Mouse (Mus musculus): ENCODE results near the gene Ear6. TPM values are rescaled to one million over a fixed set of nuclear protein-coding genes. Genes with fewer than 3 reads are reported as not detected.
"Not testable (repeated sequence)": the region's sequence is repeated elsewhere in the genome, so short reads cannot be mapped to it uniquely, and the experiment has no call there.

Ear6 gene
- not detected in 2 replicates for polyA plus RNA-seq (2014; fragmentation: Nextera tagmentation; extraction: Ambion mirVana)

- Histone ChIP-seq H3K36me3 (ENCODE audit: control insufficient read depth, insufficient read depth, low read length) (no peaks in the 10 kb centered on the region), H3K4me3 (ENCODE audit: low read depth, low read length) (no peak within 1 kb of the TSS), H3K4me2 (replicated peaks; ENCODE audit: low read depth, low read length) (no peak within 1 kb of the TSS), H3K9ac (replicated peaks; ENCODE audit: low read depth, low read length) (no peak within 1 kb of the TSS), H3K4me1 (ENCODE audit: control insufficient read depth, insufficient read depth, low read length) (no peaks in the 10 kb centered on the region), H3K9me3 (ENCODE audit: control insufficient read depth, low read depth, low read length) (no peaks in the 10 kb centered on the region), H3K27ac (ENCODE audit: low read length) (no peak within 1 kb of the TSS), H3K27me3 (ENCODE audit: control insufficient read depth, insufficient read depth, low read length) (no peaks in the 10 kb centered on the region)
- ATAC-seq (ENCODE audit: insufficient number of reproducible peaks, insufficient read depth, low FRiP score, low read depth), result no peak
These were observed at the start of gene Ear6 for GRCm38 (mm10) chr14:51853399-51853798. Gene Ear6, plus strand, starts transcription at chr14:51853699.

DNA sequence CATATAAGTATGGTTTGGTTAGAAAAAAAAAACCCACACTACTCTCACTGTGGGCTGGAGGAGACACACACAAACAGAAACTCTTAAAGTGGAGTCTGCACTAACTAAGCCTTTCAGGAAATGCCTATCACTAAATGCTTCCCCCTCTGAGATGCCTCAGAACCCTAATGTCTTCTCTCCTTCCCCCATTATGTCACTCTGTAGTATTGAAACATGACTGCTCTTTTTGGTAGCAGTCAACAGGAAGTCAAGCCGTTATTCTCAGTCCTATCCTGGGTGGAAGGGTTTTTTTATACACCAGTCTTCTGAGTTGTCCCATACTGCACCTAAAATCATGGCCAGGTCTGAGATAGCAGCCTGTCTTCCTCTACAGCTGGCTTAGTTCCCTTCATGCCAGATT, 26.9 kb upstream of the Ear6 start:
- ATAC-seq (ENCODE audit: insufficient number of reproducible peaks, insufficient read depth, low FRiP score, low read depth), result no peak
- Histone ChIP-seq H3K4me2 (replicated peaks; ENCODE audit: low read depth, low read length) (no peak overlapping the region), H3K27me3 (ENCODE audit: control insufficient read depth, insufficient read depth, low read length) (no peaks in the 10 kb centered on the region), H3K4me3 (ENCODE audit: low read depth, low read length) (no peak overlapping the region), H3K36me3 (ENCODE audit: control insufficient read depth, insufficient read depth, low read length) (no peaks in the 10 kb centered on the region), H3K9ac (replicated peaks; ENCODE audit: low read depth, low read length) (no peak overlapping the region), H3K27ac (ENCODE audit: low read length) (no peak overlapping the region), H3K4me1 (ENCODE audit: control insufficient read depth, insufficient read depth, low read length) (no peaks in the 10 kb centered on the region), H3K9me3 (ENCODE audit: control insufficient read depth, low read depth, low read length) (no peaks in the 10 kb centered on the region)
- WGBS, result 63% methylated on average over 1 of the region's 1 CpGs

GRCm38 (mm10) chr14:51827842-51828241, 25.7 kb upstream of the Ear6 start:
- WGBS, result 31% methylated on average over 5 of the region's 5 CpGs
- H3K27me3 ChIP-seq (ENCODE audit: control insufficient read depth, insufficient read depth, low read length); H3K36me3 ChIP-seq (ENCODE audit: control insufficient read depth, insufficient read depth, low read length); H3K4me2 ChIP-seq (replicated peaks; ENCODE audit: low read depth, low read length); H3K27ac ChIP-seq (ENCODE audit: low read length); H3K4me3 ChIP-seq (ENCODE audit: low read depth, low read length); H3K9ac ChIP-seq (replicated peaks; ENCODE audit: low read depth, low read length); H3K9me3 ChIP-seq (ENCODE audit: control insufficient read depth, low read depth, low read length); ATAC-seq (ENCODE audit: insufficient number of reproducible peaks, insufficient read depth, low FRiP score, low read depth); H3K4me1 ChIP-seq (ENCODE audit: control insufficient read depth, insufficient read depth, low read length): not testable (repeated sequence)

GRCm38 (mm10) chr14:51829188-51829587, 24.3 kb upstream of the Ear6 start:
- H3K4me2 ChIP-seq (replicated peaks; ENCODE audit: low read depth, low read length), result no peak overlapping the region
- WGBS, result 78% methylated on average over 6 of the region's 6 CpGs
- no peak for ATAC-seq (ENCODE audit: insufficient number of reproducible peaks, insufficient read depth, low FRiP score, low read depth)

DNA sequence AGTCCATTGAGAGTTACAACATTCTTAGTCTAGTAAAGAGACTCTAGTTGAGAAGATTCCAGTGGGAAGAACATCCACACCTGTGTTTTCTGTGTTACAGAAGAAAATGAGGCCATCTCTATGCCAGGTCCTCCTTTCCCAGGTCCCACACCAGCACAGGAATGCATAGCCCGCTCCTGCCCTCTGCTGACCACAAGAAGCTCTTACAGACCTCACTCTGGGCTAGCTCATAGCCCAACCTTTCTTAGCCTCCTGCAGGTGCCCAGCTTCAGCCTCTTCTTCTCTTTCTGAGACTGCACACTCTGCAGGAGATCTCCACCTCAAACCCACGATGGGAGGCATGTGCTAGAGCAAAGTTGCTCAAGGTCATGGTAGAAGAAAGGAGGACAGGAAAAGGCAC, 15.0 kb upstream of the Ear6 start:
- ATAC-seq (ENCODE audit: insufficient number of reproducible peaks, insufficient read depth, low FRiP score, low read depth); H3K27me3 ChIP-seq (ENCODE audit: control insufficient read depth, insufficient read depth, low read length); H3K4me1 ChIP-seq (ENCODE audit: control insufficient read depth, insufficient read depth, low read length); H3K36me3 ChIP-seq (ENCODE audit: control insufficient read depth, insufficient read depth, low read length); H3K27ac ChIP-seq (ENCODE audit: low read length); H3K4me3 ChIP-seq (ENCODE audit: low read depth, low read length); H3K4me2 ChIP-seq (replicated peaks; ENCODE audit: low read depth, low read length); H3K9me3 ChIP-seq (ENCODE audit: control insufficient read depth, low read depth, low read length); H3K9ac ChIP-seq (replicated peaks; ENCODE audit: low read depth, low read length): not testable (repeated sequence)
- WGBS, result 34% methylated on average over 2 of the region's 2 CpGs

More at GRCm38 (mm10) chr14:51829188-51829587, 24.3 kb upstream of the Ear6 start:
- H3K27ac ChIP-seq (ENCODE audit: low read length), result no peak overlapping the region
- H3K4me3 ChIP-seq (ENCODE audit: low read depth, low read length), result no peak overlapping the region
- no peaks in the 10 kb centered on the region for H3K36me3 ChIP-seq (ENCODE audit: control insufficient read depth, insufficient read depth, low read length)
- no peaks in the 10 kb centered on the region for H3K4me1 ChIP-seq (ENCODE audit: control insufficient read depth, insufficient read depth, low read length)
- no peak overlapping the region for H3K9ac ChIP-seq (replicated peaks; ENCODE audit: low read depth, low read length)
- H3K9me3 ChIP-seq (ENCODE audit: control insufficient read depth, low read depth, low read length), result no peaks in the 10 kb centered on the region
- no peaks in the 10 kb centered on the region for H3K27me3 ChIP-seq (ENCODE audit: control insufficient read depth, insufficient read depth, low read length)

DNA sequence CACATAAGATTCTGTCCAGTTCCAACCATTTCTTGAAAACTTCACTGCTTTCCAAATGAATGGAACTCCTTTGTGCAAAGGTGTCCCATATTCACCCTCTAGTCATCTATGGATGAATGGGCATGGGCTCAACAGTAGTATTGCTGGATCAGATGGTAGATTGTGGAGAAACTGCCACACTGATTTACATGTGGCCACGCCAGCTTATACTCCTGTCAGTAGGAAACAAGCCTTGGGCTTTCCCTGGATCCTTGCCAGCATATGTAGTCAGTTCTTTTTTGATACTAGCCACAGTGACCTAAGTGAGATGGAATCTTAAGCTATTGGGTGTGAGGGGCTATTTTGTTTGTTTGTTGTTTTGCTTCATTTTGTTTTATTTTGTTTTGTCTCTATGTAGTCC, 11.2 kb upstream of the Ear6 start:
- H3K27ac ChIP-seq (ENCODE audit: low read length), result no peak overlapping the region
- H3K4me1 ChIP-seq (ENCODE audit: control insufficient read depth, insufficient read depth, low read length), result no peaks in the 10 kb centered on the region
- no peak for ATAC-seq (ENCODE audit: insufficient number of reproducible peaks, insufficient read depth, low FRiP score, low read depth)
- whole genome bisulfite sequencing, result 72% methylated on average over 1 of the region's 1 CpGs
- no peaks in the 10 kb centered on the region for H3K27me3 ChIP-seq (ENCODE audit: control insufficient read depth, insufficient read depth, low read length)
- H3K9ac ChIP-seq (replicated peaks; ENCODE audit: low read depth, low read length), result no peak overlapping the region
- no peak overlapping the region for H3K4me2 ChIP-seq (replicated peaks; ENCODE audit: low read depth, low read length)
- H3K36me3 ChIP-seq (ENCODE audit: control insufficient read depth, insufficient read depth, low read length), result no peaks in the 10 kb centered on the region
- H3K4me3 ChIP-seq (ENCODE audit: low read depth, low read length), result no peak overlapping the region
- no peaks in the 10 kb centered on the region for H3K9me3 ChIP-seq (ENCODE audit: control insufficient read depth, low read depth, low read length)

- no peak overlapping the region for H3K4me2 ChIP-seq (replicated peaks; ENCODE audit: low read depth, low read length)
- no peak overlapping the region for H3K27ac ChIP-seq (ENCODE audit: low read length)
- no peak overlapping the region for H3K4me3 ChIP-seq (ENCODE audit: low read depth, low read length)
- no peaks in the 10 kb centered on the region for H3K27me3 ChIP-seq (ENCODE audit: control insufficient read depth, insufficient read depth, low read length)
- no peak for ATAC-seq (ENCODE audit: insufficient number of reproducible peaks, insufficient read depth, low FRiP score, low read depth)
- 66% methylated on average over 2 of the region's 2 CpGs for WGBS
- no peak overlapping the region for H3K9ac ChIP-seq (replicated peaks; ENCODE audit: low read depth, low read length)
- H3K9me3 ChIP-seq (ENCODE audit: control insufficient read depth, low read depth, low read length), result no peaks in the 10 kb centered on the region
- no peaks in the 10 kb centered on the region for H3K36me3 ChIP-seq (ENCODE audit: control insufficient read depth, insufficient read depth, low read length)
- no peaks in the 10 kb centered on the region for H3K4me1 ChIP-seq (ENCODE audit: control insufficient read depth, insufficient read depth, low read length)
These were observed 10.7 kb upstream of the Ear6 start for GRCm38 (mm10) chr14:51842781-51843180.

DNA sequence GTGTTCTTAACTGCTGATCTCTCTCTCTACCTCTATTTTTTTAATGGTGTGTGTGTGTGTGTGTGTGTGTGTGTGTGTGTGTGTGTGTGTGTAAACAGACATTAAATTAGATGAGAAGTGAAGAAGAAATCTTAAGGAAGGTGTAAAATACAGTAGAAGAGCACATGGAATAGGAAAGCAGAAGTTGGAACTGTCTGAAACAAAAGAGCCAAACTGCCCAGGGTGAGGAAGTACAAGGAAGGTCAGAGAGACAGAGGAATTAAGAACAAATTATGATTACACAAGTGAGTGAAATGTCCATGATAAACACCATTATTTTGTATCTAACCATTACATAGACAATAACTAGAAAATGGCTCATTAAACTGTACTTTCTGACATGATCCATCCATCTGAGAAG, 9.6 kb upstream of the Ear6 start:
- H3K4me2 ChIP-seq (replicated peaks; ENCODE audit: low read depth, low read length), result no peak overlapping the region

DNA sequence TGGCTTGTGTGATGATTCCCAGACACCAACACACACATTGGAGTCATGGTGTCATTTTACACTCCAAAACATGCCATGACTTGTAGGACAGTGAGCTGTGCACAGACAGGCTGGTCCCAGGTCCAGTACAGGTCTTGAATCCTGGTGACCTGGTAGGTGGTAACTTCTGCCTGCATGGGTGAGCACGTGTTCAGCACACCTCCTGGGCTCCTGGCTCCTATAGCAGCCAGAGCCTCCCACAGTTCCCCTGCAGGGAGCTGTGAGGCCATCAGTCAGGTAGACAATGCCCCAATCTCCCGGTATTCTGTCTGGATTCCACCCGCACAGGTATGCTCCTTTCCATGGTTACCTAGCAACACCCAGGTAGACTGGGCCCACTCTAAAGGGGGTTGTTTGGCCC, 6.9 kb upstream of the Ear6 start:
- no peaks in the 10 kb centered on the region for H3K36me3 ChIP-seq (ENCODE audit: control insufficient read depth, insufficient read depth, low read length)
- 52% methylated on average over 3 of the region's 3 CpGs for WGBS
- H3K27me3 ChIP-seq (ENCODE audit: control insufficient read depth, insufficient read depth, low read length), result no peaks in the 10 kb centered on the region
- no peaks in the 10 kb centered on the region for H3K9me3 ChIP-seq (ENCODE audit: control insufficient read depth, low read depth, low read length)
- H3K9ac ChIP-seq (replicated peaks; ENCODE audit: low read depth, low read length), result no peak overlapping the region
- no peak overlapping the region for H3K27ac ChIP-seq (ENCODE audit: low read length)
- H3K4me3 ChIP-seq (ENCODE audit: low read depth, low read length), result no peak overlapping the region
- H3K4me1 ChIP-seq (ENCODE audit: control insufficient read depth, insufficient read depth, low read length), result no peaks in the 10 kb centered on the region
- no peak for ATAC-seq (ENCODE audit: insufficient number of reproducible peaks, insufficient read depth, low FRiP score, low read depth)
- H3K4me2 ChIP-seq (replicated peaks; ENCODE audit: low read depth, low read length), result no peak overlapping the region

More for the DNA sequence above, 9.6 kb upstream of the Ear6 start:
- H3K9me3 ChIP-seq (ENCODE audit: control insufficient read depth, low read depth, low read length), result no peaks in the 10 kb centered on the region
- no peaks in the 10 kb centered on the region for H3K36me3 ChIP-seq (ENCODE audit: control insufficient read depth, insufficient read depth, low read length)
- H3K27ac ChIP-seq (ENCODE audit: low read length), result no peak overlapping the region
- H3K9ac ChIP-seq (replicated peaks; ENCODE audit: low read depth, low read length), result no peak overlapping the region
- no peak overlapping the region for H3K4me3 ChIP-seq (ENCODE audit: low read depth, low read length)
- no peaks in the 10 kb centered on the region for H3K27me3 ChIP-seq (ENCODE audit: control insufficient read depth, insufficient read depth, low read length)
- H3K4me1 ChIP-seq (ENCODE audit: control insufficient read depth, insufficient read depth, low read length), result no peaks in the 10 kb centered on the region
- ATAC-seq (ENCODE audit: insufficient number of reproducible peaks, insufficient read depth, low FRiP score, low read depth), result no peak

All from stomach, embryonic 14.5 days (tissue).